Mouse (Mus musculus): Measurements from ENCODE around the gene Fbxl5.

Gene Fbxl5

GRCm38 (mm10) chr5:43841144-43842010, 19.9 kb upstream of the Fbxl5 start:
- in situ Hi-C loops (cut with MboI; ENCODE audit: low pct_unique_long_range_greater_than_20kb in 1 of 2, low sequenced_read_pairs in 2 of 2, unreplicated experiment in 1 of 2): loop anchor here in 1 of 2 experiments (10.0 kb wide), 1 partner anchor 53 kb away; no protein-coding TSS in a partner anchor

- in situ Hi-C loops (cut with MboI; ENCODE audit: low pct_unique_long_range_greater_than_20kb in 1 of 2, low sequenced_read_pairs in 2 of 2, unreplicated experiment in 1 of 2): no loop called here
These were observed 15.9 kb upstream of the Fbxl5 start for GRCm38 (mm10) chr5:43837372-43837771.

GRCm38 (mm10) chr5:43836590-43836989, 15.2 kb upstream of the Fbxl5 start:
- in situ Hi-C loops (cut with MboI; ENCODE audit: low pct_unique_long_range_greater_than_20kb in 1 of 2, low sequenced_read_pairs in 2 of 2, unreplicated experiment in 1 of 2): no loop called here

GRCm38 (mm10) chr5:43827366-43827765, 5.9 kb upstream of the Fbxl5 start:
- in situ Hi-C loops (cut with MboI; ENCODE audit: low pct_unique_long_range_greater_than_20kb in 1 of 2, low sequenced_read_pairs in 2 of 2, unreplicated experiment in 1 of 2): no loop called here

- in situ Hi-C loops (cut with MboI; ENCODE audit: low pct_unique_long_range_greater_than_20kb in 1 of 2, low sequenced_read_pairs in 2 of 2, unreplicated experiment in 1 of 2): no loop called here
These were observed 5.4 kb upstream of the Fbxl5 start for GRCm38 (mm10) chr5:43826883-43827282.

GRCm38 (mm10) chr5:43824580-43824979, 3.1 kb upstream of the Fbxl5 start:
- in situ Hi-C loops (cut with MboI; ENCODE audit: low pct_unique_long_range_greater_than_20kb in 1 of 2, low sequenced_read_pairs in 2 of 2, unreplicated experiment in 1 of 2): no loop called here

- in situ Hi-C loops (cut with MboI; ENCODE audit: low pct_unique_long_range_greater_than_20kb in 1 of 2, low sequenced_read_pairs in 2 of 2, unreplicated experiment in 1 of 2): no loop called here
These were observed 1.4 kb upstream of the Fbxl5 start for GRCm38 (mm10) chr5:43822824-43823223.

- in situ Hi-C loops (cut with MboI; ENCODE audit: low pct_unique_long_range_greater_than_20kb in 1 of 2, low sequenced_read_pairs in 2 of 2, unreplicated experiment in 1 of 2): no loop called here
These were observed 761 bp upstream of the Fbxl5 start for GRCm38 (mm10) chr5:43822199-43822598.

- in situ Hi-C loops (cut with MboI; ENCODE audit: low pct_unique_long_range_greater_than_20kb in 1 of 2, low sequenced_read_pairs in 2 of 2, unreplicated experiment in 1 of 2): no loop called here
These were observed 653 bp downstream of the Fbxl5 start for GRCm38 (mm10) chr5:43820785-43821184.

- in situ Hi-C loops (cut with MboI; ENCODE audit: low pct_unique_long_range_greater_than_20kb in 1 of 2, low sequenced_read_pairs in 2 of 2, unreplicated experiment in 1 of 2): no loop called here
These were observed 2.7 kb downstream of the Fbxl5 start, which contains the start of gene Bst1 for GRCm38 (mm10) chr5:43818695-43819094. Gene Bst1, plus strand, starts transcription at chr5:43818885.

GRCm38 (mm10) chr5:43815769-43816168, 5.7 kb downstream of the Fbxl5 start:
- in situ Hi-C loops (cut with MboI; ENCODE audit: low pct_unique_long_range_greater_than_20kb in 1 of 2, low sequenced_read_pairs in 2 of 2, unreplicated experiment in 1 of 2): no loop called here

- in situ Hi-C loops (cut with MboI; ENCODE audit: low pct_unique_long_range_greater_than_20kb in 1 of 2, low sequenced_read_pairs in 2 of 2, unreplicated experiment in 1 of 2): no loop called here
These were observed 6.9 kb downstream of the Fbxl5 start for GRCm38 (mm10) chr5:43814536-43814935.

GRCm38 (mm10) chr5:43810427-43811062, 10.9 kb downstream of the Fbxl5 start:
- in situ Hi-C loops (cut with MboI; ENCODE audit: low pct_unique_long_range_greater_than_20kb in 1 of 2, low sequenced_read_pairs in 2 of 2, unreplicated experiment in 1 of 2): no loop called here

- in situ Hi-C loops (cut with MboI; ENCODE audit: low pct_unique_long_range_greater_than_20kb in 1 of 2, low sequenced_read_pairs in 2 of 2, unreplicated experiment in 1 of 2): no loop called here
These were observed 13.4 kb downstream of the Fbxl5 start for GRCm38 (mm10) chr5:43807744-43808696.

GRCm38 (mm10) chr5:43806914-43807313, 14.5 kb downstream of the Fbxl5 start:
- in situ Hi-C loops (cut with MboI; ENCODE audit: low pct_unique_long_range_greater_than_20kb in 1 of 2, low sequenced_read_pairs in 2 of 2, unreplicated experiment in 1 of 2): no loop called here

- in situ Hi-C loops (cut with MboI; ENCODE audit: low pct_unique_long_range_greater_than_20kb in 1 of 2, low sequenced_read_pairs in 2 of 2, unreplicated experiment in 1 of 2): no loop called here
These were observed 15.1 kb downstream of the Fbxl5 start for GRCm38 (mm10) chr5:43806340-43806739.

GRCm38 (mm10) chr5:43805401-43805800, 16.0 kb downstream of the Fbxl5 start:
- in situ Hi-C loops (cut with MboI; ENCODE audit: low pct_unique_long_range_greater_than_20kb in 1 of 2, low sequenced_read_pairs in 2 of 2, unreplicated experiment in 1 of 2): no loop called here

- in situ Hi-C loops (cut with MboI; ENCODE audit: low pct_unique_long_range_greater_than_20kb in 1 of 2, low sequenced_read_pairs in 2 of 2, unreplicated experiment in 1 of 2): no loop called here
These were observed 19.6 kb downstream of the Fbxl5 start for GRCm38 (mm10) chr5:43801798-43802197.

- in situ Hi-C loops (cut with MboI; ENCODE audit: low pct_unique_long_range_greater_than_20kb in 1 of 2, low sequenced_read_pairs in 2 of 2, unreplicated experiment in 1 of 2): no loop called here
These were observed 20.2 kb downstream of the Fbxl5 start for GRCm38 (mm10) chr5:43801253-43801652.

Data from mouse embryonic stem cell (cell line).